Mouse (Mus musculus): Measurements from ENCODE around the gene Olfr155.

DNA sequence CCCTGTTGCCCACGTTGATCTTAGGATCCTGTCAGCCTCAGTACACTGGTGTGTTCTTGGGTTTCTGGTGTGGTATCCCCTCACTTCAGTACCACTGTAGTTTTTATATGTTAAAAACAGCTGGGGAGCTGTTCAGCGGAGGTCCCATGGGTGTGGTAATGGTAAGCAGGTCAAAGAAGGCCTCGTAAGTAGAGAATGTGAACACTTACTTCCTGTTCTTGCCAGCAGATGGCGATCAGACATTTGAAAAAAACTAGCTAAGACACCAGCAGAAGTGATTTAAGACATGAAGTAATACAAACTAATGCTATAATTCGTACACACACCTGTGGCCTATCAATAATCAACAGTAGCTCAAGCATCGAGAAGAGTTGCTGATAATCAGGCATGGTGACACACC is 55.1 kb downstream of the Olfr155 start:
- TF ChIP-seq GATA1 (IDR thresholded peaks at IDR 0.05; ENCODE audit: borderline replicate concordance, low read length) (no peak), FLI1 (IDR thresholded peaks at IDR 0.05; ENCODE audit: low read length) (no peak)

All from megakaryocyte, embryonic 14.5 days (primary cell).